Mouse (Mus musculus) WW6 (cell line): ENCODE data around the gene Rgs14.

Experiments
- DNase-seq: peaks from one replicate; pipeline ENCODE4 v3.0.0-alpha.2; 2013; ENCODE audit warnings: low read depth, low spot score

Gene Rgs14

DNA sequence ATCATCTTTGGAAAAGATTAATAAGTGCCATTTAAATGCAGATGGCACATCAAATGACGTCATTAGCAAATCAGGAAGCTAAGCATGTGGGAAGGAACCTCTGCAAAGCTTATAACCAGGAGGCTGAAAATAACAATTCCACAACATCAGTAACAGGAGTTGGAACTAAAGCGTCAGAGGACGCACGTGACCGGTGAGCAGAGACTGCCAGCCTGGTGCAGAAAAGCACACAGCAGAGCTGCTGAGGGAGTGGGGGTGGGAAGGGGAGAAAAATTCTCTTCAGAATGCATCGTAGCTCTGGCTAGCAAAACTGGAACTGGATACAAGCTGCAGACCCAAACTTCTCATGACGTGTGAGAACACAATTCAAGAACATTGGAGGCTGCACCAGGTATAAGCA lies 25.2 kb upstream of the Rgs14 start:
- no peak for DNase-seq

DNA sequence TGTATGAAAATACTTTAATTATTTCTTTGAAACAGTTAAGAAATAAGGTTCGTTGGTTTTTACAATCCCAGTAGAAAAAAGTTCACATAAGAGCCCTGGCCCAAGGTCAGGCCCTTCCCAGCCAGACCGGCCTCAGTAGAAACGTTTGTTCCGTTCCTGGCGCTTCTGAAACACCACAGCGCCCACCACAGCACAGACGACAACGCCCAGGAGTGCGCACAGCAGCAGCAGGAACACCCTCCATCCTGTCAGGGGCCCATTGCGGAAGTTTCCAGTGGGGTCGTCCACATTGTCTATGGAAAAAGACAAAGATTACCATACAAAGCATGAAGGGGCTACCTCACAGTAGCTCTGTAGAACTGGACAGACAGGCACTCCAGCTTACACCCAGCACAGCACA lies 22.8 kb upstream of the Rgs14 start:
- DNase-seq, result no peak

DNA sequence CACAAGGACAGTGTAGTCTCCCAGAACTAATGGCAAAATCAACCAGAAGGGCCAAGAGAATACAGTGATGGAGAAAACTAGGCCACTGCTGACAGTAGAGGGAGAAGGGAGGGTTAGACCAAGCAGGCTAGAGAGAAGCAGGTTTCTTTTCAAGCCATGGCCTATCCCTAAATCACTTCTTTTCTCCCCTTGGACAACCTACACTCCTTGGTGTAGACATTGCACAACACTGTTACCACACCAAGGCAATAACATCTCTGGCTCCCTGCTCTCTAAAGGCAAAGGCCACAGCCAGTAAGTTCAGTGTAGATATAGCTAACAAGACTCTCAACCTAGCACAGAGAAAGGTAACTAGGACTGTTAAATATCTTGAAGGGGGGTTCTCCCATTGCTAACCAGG lies 8.4 kb upstream of the Rgs14 start:
- DNase-seq, result no peak

DNA sequence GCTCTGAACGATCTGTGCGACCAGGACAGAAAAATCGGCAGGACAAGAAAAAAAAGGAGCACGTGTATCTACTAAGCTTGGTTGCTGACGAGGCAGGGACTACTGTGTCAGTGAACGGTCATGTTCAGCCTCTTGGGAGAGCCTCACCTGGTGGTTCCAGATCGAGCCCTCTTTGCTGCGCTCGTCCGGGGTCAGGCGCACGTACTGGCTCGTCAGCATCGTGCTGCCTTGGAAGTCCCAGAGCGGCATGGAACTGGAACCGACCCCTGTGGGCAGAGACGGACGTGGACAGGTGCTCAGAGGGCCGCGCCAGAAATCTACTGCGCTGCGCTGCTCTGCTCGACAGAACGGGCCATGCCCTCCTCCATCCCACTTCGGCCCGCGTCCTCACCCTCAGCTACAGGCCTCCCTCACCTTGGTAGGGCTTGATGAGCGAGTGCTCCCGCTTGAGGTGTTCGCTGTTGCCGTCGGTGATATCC lies 7.5 kb upstream of the Rgs14 start:
- no peak for DNase-seq

DNA sequence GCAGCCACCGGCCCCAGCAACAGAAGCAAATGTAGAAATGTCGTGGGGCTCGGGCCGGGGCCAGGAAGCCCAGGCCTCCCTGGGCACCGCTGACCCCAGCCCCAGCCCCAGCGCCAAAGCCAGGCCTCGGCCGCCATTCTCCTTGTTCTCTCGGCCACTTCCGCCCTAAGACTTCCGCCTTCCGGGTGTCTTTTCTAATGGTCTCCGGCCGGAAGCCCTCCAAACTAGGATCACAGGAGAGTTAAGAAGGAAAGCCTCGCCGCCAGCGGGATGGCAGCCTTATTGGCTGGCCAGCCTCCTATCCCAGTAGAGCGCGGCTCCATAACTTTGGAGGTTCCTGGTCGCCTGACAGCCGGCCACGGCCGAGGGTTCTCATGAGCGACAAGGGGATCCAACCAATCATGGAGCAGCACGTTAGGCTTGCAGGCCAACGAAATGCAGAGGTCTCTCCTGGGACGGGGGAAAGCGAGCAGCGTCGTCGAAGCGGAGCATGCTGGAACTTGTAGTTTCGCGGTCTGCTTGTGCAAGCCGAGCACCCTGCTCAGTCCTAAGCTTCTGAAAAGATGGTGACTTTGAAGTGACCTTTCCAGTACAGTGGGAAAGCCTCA lies 7.0 kb upstream of the Rgs14 start, which contains the start of gene Lman2:
TSS of gene Lman2 (minus strand) at position 331 of the 608 bp plus-strand sequence.
- DNase-seq, result peak; percentile 94

DNA sequence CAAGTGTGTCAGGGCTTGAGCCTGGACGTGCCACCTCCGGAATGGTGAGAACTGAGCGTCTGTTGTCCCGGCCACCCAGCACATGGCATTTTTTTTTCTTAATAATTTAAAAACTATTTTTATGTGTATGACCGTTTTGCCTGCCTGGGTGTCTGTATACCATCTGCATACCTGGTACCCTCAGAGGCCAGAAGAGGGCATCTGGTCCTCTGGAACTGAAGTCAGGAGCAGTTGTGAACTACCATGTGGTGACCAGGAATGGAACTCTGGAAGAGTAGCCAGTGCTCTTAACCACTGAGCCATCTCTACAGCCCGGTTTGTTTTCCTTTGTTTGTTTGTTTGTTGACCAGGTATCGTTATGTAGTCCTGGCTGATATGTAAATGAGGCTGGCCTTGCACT lies 1.1 kb upstream of the Rgs14 start:
- no peak for DNase-seq

DNA sequence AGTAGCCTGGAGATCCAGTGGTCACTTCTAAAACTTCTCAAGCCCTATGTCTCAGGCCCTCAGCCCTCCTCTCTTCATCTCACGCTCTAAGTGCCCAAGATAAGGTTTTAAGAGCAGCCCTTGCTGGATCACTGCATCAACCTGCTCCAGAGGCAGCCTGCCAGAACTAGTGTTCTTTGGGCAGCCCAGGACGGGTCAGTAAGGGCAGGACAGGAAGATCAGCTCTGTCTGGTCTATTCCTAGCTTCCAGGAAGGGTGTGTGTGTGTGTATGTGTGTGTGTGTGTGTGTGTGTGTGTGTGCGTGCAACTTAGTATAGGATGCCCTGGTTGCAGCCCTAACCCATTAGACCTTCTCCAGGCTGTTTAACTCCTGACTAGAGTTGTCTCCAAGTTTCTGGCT lies 702 bp downstream of the Rgs14 start:
- no peak for DNase-seq

DNA sequence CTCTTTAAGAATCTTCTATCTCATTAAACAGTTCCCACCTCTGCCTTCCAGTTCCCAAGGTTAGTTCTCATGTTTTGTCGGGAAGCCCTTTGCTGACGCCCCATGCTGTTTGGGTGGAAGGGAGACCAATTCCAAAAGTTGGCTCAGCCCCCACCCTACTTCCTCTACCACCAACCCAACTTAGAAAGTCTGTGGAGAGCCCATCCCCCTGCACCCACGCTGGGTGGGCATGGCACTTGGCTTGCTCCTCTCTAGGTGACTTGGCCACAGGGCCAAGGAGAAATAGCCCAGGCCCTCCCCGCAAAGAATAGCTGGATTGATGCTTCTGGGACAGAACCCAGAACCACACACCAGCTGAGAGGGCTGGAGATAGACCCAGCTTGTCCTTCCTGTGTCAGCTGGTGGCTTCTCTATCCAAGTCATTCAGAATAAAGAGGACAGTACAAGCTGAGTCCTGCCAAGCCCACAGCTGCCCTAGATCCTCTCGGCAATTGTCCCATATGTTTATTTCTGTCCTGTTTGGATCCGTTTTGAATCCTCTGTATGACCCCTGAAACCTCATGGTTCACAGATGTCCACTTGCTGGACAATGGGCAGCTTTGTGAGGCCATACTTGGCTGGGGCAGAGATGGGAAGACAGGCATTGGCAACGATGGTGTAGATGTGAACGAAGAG lies 1.6 kb downstream of the Rgs14 start:
- DNase-seq, result no peak

DNA sequence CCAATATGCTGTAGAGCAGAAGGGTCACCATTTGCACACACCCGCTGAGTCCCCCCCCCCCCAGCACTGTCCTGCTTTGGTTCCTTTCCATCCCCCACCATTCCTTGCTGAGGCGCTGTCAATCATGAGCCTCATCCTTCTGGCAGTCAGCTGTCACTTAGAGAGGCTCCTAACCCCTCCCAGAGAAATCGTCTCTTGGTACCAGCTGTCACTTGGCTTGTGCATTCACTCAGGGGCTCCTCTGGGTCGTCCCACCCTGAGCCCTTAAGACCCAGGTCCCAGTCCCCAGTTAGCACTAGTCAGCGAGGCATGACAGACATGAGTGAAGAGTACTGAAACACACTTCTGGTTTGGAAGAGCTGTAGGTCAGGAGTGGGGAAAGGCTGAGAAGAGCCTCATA lies 2.2 kb downstream of the Rgs14 start:
- DNase-seq, result no peak

DNA sequence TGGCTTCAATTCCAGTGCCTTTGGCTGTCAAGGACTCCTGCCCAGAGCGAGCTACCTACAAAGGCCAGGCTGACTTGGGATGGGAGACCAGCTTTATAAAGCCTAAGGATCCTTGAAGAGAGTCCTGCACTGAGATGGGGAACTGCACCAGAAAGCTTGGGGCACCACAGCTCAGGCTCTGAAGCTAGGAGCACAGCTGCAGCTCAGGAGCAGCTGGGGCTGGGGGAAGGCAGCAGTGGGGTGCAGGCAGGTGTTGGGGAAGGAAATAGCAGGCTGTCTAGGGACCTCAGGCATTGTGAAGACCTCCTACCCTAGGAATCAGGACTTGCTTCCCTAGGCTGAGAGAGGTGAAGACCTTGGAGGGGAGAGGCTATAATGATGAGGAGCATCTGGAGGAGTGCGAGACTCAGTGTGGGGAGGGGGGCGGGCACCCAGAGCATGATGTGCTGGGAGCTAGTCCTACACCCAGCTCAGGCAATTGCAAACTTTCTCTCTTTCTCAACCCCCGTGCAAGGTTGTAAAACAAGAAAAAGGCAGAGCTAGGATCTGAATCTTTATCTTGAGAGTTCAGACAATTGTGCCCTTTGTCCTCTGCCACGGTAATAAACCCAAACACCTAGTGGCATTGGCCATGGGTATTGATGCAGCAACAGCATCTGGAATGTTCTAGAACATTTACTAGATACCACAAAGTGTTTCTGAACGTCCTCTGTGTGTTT lies 4.8 kb downstream of the Rgs14 start:
- DNase-seq, result no peak

DNA sequence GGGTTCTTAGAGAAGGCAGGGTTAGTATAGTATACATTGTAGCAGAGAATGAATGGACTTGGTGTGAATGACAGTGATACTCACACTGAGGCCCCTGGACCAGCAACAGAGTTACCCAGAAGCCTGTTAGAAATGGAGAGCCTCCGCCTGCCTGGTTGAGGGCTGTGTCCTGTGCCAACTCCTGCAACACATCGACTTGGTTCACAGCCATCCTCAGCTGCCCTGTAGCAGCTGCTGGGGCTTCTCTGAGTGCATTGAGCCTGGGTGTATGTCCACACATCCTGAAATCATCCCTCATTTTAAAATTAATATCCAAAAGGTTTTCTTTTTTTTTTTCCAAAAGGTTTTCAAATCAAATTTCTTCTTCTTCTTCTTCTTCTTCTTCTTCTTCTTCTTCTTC lies 6.3 kb downstream of the Rgs14 start:
- no peak for DNase-seq

DNA sequence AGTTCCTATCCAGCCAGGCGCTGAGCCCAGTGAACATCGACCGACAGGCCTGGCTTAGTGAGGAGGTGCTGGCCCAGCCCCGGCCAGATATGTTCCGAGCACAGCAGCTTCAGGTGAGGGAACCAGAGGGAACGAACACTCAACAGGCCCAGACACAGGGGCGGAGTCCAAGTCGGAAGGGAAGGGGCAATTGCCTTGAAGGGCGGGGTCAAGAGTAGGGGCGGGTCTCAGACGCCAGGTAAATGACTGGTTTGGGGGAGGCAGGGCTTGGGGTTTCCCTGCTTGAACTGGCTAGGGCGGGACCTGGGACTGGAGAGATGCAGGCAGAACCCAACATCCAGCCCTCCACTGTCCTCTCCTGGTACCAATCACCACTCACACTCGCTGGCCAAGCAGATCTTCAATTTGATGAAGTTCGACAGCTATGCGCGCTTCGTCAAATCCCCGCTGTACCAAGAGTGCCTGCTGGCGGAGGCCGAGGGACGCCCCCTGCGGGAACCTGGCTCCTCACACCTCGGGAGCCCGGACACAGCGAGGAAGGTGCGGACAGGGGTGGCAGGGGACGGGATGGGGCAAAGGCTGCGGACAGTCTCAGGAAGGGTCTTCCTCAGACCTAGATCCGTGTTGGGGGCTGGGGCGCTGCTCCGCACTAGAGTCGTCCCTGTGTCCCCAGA lies 9.5 kb downstream of the Rgs14 start:
- peak; percentile 63 for DNase-seq

DNA sequence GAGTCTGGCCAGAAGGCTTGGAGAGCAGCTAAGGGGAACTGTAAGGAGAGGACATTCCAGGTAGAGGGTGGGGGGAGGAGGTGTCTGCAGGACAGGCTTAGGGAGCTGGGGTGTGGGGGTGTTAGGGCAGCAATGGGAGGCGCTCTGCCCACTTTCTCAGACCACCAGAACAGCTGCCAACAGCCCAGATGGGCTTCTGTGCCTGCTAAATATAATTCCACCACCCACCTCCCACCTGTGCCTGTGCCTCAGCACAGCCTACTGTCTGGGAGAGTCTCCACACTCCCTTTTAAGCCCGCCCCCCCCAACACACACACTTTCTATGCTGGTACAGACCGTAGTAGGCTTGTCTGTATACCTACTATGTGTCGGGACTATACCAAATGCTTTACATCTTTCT lies 12.3 kb downstream of the Rgs14 start:
- DNase-seq, result no peak

DNA sequence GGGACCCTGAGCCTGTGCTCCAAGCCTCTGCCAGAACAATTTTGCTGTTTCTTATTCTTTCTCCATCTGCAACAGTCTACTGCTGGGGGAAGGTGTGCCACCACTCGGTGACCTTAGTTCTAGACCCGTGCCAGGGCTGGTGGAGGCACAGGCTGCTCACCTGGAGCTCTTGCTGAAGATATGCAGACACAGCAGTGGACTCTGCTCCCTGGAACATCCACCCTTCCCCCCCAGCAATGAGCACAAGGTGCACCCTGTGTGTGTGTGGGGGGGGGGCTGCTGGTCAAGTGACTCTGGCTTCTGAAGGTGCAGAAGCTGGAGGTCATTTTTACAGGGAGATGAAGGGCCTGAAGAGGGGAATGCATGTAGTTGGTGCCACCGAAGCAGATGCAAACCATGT lies 21.1 kb downstream of the Rgs14 start:
- no peak for DNase-seq

DNA sequence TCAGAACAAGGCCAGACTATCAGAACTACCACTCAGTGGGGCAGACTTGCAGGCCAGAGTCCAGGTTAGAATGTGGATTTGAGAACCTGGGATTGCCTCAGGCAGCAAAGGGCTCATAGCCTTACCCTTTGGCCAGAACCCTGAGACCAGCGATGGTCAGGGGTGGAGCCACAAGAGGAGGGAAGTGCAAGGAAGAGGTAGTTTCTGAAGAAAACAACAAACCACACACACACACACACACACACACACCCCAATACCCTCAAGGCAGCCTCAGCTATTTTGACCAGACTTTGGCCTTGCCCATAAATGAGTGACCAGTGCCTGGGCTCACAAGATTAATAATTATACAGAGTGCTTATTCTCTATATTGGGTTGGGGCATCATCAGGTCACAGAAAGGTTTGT lies 22.1 kb downstream of the Rgs14 start:
- DNase-seq, result no peak

DNA sequence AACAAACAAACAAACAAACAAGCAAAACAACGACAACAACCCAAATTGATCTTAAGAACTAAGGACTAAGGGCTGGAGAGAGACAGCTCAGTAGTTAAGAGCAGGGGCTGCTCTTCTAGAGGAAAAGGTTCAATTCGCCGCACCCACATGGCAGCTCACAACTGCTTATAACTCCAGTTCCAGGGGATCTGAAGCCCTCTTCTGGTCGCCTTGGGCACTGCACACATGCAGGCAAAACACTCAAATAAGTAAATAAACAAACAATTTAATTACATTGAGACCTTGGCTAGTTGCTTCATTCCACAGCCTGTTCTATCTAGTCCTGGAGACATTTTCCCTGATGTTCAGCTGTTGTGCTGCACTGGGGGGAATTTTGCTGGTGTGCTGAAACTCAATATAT lies 23.4 kb downstream of the Rgs14 start:
- no peak for DNase-seq

DNA sequence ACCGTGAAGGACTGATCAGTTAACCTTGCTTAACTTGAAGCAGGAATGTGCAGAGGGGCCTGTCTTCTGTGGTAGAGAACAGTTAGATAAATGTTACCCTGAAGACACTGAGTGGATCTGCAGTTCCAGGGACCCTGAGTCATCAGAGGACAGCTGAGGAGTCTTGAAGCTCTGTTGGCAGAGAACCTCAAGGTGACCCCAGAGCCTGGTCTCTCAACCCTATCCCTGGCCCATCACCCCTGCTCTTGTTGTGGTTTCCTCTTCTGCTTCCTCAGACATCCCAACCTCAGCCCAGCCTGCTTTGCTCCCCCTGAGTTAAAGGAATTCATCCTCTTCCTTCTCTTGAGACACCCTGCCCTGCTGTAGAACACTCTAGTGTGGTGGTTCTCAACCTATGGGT lies 28.6 kb downstream of the Rgs14 start, which contains the start of gene Slc34a1:
TSS of gene Slc34a1 (plus strand) at position 100 of the 400 bp plus-strand sequence.
- no peak for DNase-seq

DNA sequence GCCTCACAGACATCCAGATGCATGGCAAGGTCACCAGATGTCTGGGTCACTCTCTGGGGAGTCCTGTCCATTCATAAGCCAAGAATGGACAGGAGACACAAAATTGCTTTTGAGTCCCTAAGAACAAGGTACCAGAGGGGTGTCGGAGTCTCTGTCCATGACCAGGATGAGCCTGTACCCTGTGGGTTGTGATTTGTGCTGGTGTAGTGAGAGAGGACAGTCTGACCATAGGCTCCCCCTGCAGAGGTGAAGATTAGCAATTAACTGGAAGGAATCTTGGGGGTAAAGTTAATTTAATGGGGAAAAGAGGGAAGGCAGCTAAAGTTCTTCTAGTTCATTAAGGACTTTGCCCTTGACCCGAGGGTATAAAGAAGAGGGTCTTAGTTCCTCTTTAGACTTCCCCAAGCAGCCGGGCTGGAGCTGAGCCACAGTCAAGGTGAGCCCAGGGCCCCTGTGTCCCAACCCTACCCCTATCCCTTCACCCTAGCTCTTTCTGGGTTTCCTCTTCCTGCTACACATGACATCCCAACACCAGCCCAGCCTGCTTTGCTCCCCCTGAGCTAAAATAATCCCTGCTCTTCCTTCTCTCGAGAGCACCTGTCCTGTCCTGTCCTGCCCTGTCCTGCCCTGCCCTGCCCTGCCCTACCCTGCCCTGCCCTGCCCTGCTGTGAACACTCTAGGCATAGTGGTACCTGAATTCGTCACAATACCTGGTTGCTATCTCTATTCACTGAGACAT lies 29.9 kb downstream of the Rgs14 start:
- no peak for DNase-seq

DNA sequence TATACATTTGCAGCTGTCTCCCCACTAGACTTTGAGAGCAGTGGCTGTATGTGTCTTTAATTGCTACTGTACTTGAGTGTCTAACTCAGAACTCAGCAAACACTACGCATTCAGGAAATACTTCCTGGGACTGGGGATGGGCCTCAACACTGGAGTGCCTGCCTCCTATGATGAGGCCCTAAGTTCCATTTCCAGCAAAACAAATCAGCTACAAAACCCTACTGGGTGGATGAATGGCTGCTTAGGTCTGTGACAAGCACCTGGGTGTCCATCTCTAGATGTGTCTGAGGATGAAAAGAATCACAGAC lies 30.5 kb downstream of the Rgs14 start:
- DNase-seq, result no peak

DNA sequence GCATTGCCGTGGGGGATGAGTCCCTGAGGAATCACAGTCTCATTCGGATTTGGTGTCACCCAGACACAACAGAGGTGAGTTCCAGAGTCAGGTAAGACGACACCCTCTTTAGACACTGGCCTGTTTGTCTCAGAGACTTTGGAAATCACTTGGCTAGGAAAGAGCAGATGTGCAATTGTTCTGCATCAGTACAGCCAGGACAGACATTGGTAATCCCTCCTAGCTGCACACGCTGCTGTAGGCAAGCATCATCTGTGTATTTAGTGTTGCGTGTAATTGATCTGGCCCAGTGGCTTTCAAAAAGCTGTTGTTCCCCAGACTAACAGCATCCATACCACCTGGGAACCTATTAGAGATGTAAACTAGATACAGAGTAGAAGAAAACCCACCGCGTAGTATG lies 33.7 kb downstream of the Rgs14 start:
- DNase-seq, result no peak

DNA sequence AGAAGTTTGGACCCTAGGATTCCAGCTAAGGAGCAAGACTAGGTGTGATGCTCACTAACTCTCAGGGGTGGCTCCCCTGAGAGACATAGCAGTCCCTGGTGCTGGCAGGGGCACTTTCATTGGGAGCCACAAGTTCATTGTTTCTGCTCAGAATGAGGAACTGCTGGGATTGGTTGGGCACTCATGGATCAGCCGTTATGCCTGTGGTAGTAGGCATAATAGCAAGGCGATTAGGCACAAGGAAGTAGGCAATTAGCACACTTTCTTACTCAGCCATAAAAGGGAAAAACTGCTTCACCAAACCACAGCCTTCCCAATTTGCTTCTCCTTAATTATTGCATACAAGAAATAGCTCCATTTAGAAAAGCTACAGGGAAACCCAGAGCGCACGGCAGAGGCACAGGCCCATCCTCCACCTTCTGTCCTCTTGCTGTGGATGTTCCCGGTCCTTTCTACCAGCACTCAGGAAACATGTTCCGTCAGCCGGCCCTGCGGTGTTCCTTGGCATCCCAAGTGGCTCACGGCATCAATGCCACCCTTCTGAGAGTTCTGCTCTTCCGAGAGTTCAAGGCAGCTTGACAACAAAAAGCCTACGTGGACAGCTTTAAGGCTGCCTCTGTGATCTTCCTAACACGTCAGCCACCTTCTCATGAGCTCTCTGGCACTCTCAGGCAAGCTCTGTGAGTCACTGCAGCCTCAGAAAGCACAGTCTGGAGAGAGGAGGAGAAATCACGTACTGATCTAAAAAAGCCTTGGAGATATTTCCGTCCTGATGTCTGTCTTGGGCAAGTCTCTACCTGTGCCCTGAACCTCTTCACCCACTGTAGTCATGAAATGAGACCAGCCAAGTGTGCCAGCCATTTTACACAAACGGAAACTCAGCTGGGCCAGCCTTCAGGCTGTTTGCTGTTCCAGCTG lies 34.7 kb downstream of the Rgs14 start:
- DNase-seq, result no peak
